Mouse (Mus musculus): ENCODE data around the gene Gse1.

Gene Gse1

DNA sequence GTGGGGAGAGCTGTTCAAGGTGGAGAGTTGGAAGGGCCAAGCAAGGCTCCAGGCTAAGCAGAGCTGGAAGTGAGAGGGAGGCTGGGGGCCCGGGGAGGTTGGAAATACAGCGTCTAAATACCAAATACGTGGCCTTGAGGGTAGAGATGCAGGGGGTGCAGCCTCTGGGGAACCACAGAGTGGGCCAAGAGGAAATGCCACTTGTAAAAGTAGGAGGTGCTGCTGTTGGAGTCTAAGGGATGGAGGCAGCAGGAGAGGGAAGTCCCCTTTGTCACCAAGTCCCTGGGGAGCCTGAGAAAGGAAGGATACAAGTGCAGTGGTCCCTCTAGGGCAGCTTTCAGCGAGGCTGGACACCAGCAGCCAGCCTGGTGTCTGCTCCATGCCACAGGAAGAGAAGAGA, 298.3 kb downstream of the Gse1 start:
- no peak for DNase-seq

DNA sequence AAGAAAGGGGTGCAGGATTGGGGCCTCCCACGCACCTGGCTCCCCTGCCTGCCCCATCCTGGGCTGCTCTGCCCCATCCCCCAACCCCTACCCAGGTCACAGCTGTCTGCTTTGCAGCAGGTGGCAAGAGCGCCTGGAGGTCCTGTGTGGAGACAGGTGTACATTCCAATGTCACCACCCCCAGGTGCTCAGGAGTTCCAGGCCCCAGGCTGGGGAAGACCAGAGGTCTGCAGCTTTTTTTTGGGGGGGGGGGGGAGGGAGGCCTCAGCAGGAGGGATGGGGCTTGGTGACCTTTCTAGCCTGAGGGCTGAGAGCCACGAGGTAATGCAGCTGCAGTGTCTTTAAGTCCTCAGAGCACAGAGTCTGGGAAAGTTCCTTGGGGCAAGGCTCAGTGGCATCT, 300.1 kb downstream of the Gse1 start:
- no peak for DNase-seq

DNA sequence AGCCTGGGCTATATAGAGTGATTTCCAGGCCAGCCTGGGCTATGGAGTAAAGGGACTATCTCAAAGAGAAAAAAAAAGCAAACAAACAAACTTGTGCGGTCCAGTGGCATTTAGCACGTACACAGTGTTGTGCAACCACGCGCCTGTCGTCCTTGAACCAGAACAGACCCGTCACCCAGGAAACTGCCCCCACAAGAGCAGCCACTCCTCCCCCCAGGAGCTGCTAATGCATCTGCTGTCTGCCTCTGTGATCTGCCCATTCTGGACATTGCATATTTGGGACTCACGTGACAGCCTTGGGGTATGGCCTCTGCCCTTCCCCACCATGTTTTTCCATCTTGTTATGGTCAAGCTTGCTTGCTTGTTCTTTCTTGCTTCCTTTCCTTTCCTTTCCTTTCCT, 301.0 kb downstream of the Gse1 start:
- DNase-seq, result no peak

DNA sequence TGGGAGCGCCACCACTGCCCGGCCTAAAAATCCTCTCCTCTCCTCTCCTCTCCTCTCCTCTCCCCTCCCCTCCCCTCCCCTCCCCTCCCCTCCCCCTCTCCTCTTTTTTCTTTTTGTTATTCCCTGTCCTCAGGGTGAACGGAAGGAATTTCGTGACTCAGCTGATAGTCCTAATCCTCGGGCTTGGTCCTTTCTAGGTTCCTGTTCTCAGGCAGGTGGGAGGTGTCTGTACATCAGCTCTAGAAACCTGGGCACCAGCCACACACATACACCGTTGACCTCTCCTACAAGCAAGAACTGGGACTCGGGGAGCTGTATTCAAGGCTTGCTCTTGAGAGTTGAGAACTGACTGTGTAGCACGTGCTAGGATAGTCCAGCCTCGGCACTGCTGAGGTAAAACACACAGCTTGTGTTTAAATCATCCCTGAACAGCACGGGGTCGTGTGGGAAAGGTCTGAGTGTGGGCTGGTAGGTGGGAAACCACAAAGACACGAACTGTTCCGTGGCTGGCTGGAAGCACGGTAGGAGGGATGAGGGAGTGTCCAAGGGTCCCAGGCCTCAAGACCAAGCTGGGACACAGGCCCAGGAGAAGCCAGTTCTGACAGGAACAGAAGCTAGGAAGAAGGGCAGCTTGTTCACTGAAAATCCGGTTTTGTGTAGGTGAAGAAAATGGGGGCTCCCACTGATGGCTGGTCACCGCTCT, 302.8 kb downstream of the Gse1 start:
- no peak for DNase-seq

DNA sequence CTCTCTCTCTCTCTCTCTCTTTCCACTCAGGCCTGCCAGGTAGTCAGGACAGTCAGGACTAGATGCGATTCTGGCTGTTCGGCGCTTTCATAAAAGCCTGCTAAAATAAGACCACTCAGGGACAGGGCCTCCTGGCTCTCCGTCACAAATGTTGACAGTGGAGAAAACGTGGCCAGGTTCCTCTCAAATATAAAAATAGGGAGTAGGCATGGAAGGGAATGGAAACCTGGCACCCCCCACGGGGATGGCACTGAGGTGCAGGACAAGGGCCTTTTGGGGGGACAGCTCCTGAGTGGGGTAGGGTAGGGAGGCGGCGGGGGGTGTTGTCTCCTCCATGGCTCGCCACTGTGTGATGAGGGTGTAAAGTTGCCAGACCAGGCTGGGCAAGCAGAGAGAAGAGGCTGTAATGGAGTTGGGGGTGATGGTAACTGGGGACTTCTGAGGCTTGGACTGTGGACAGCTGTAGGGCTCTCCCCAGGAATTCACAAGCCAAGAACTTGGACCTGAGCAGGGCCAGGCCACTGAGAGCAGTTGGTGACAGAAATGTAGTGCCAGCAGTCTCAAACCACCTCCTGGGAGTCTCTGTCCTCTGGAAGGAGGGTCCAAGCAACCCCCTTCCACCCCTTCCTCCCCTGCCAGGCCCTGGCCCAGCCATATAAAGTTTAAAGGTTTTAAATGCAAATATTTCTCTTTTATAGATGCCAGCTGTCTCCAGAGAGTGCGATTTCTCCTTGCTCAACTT, 303.7 kb downstream of the Gse1 start:
- no peak for DNase-seq

DNA sequence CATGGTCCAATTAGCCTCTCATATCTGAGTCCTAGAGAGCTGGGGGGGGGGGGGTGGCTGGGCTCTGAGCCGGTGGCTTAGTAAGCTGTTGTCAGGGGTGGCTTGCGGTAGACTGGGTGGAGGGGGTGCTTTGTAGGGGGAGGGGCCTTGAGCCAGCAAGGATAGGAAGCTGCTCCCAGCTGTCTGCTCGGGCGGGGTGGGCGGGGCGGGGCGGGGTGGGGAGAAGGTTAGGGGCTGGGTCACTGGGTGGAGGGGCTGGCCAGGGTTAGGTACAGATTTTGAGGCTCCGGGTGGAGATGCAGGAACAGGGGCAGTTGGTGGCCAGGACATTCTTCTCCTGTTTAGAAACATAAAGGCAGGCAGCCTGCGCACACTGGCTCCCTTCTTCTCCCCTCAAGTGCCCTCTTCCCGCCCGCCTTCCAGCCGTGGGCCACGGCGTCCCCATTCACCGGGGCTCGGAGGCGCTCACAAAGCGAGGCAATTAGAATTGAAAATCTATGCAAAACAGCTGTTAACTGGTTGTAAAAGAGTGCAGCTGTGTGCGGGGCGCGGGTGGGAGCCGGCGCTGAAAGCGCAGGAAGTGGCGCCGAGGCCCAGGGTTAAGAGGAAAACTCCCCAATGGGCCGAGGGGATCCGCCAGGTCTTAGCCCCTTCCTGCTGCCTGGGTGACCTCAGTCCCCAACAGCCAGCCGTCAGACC, 304.4 kb downstream of the Gse1 start:
- no peak for DNase-seq

DNA sequence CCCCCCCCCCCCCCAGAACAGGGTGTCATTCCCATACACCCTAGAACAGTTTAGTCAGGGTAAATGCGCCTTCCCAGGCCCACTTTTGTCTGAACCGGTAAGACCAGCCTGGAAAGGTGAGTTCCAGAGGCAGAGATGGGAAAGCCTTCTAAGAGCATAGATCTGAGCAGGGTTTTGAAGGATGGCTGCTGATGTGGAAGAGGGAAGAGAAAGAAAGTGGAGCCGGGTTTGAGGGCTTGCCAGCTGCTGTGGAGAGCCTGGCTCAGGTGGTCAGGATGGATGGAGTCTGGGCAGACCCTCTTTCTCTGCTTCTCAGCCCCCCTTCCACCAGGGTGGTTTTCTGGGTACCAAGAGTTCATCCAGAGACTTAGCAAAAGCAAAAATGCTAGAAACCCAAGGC, 305.1 kb downstream of the Gse1 start:
- no peak for DNase-seq

DNA sequence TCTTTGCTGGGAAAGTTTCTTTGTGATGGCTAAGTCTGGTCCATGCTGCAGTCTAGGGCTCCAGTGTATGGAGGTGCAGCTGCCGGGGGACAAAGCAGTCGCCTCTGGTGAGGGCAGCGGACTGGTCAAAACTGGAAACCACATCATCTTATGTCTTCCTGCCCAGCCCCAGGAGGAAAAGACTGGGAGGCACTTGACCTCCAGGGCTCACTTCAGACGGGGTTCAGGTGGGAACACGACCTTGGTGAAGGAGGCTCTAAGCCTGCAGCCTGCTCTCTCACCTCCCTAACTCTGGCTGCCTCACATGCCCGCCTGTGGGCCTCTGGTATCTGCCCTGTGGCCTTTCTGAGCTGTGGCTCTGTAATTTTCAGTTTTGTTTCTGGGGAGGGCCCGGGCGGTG, 305.8 kb downstream of the Gse1 start:
- DNase-seq, result no peak

DNA sequence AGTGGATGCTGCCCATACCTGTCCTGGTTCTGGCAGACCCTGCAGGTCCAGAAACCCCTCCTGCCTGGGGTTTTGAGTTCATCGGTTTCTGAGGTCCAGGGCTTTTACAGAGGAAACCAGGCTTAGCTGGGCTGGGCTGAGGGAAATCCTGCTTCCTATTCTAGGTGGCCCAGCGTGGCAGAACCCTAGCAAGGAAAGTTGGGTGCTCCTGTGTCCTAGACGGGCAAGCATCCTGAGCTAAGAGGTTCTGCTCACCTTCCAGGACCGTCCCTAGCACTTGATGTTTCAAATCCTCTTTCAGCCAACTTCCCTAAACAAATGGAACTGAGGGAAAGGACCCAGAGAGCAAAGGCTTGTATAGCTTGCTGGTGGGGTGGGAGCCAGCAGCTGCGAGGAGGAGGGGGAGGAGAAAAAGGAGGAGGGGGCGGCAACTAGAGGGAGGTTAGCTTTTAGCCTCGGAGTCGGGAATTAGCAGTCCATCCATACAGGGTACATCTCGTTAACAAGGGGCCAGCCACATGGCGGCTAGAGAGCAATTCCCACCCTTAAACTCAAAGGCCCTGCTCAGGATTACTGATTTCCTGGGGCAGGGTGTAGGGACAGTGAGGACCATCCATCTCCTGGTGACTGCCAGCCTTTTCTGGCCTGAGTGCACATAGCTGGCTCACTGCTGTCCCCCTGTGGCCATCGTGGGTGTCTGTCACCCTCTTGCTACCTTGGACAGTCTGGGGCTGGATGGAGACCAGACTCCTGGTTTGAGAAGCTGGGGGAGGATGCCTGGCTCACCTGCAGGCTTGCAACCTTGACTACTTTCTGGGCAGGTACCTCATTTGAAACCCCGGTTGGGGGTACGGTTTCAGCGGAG, 306.5 kb downstream of the Gse1 start:
- DNase-seq, result peak; percentile 77

DNA sequence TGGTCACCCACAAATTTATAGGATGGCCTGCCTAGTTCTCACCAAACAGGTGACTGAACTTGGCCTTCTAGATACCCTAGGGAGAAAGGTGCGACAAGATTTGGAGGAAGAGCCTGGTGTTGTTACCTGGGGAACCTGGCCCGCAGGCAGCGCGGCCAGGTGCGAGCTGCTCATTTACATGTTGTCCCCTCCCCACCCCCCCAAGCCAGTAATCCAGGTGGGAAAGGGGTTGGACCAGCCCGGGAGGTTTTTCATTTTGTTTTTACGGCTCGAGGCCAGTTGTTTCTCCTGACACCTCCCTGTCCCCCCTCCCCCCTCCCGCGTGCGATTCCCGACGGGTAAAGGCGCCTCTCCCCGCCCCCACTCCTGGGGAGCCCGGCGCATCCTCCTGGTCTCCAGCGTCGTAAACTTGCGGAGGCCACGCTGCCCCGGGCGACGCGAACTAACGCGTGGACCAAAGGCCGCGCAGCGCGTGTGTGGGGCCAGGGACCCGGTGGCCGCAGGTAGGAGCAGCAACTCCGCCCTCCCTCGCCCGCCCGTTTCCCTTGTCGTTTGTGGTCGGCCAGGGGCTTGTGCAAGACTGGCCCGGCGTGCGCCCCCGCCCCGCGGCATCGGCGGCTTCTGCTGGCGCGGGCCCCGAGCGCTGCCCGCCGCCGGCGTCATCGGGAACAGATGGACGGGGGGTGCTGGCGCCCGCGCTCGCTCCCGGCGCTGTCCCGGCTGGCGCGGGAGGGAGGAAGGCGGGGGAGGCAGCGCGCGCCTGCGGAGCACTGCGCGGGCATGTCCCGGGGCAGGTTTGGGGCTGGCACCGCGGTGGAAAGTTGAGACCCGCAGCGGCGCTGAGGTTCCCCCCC, 307.4 kb downstream of the Gse1 start:
- DNase-seq, result peak; percentile 69

DNA sequence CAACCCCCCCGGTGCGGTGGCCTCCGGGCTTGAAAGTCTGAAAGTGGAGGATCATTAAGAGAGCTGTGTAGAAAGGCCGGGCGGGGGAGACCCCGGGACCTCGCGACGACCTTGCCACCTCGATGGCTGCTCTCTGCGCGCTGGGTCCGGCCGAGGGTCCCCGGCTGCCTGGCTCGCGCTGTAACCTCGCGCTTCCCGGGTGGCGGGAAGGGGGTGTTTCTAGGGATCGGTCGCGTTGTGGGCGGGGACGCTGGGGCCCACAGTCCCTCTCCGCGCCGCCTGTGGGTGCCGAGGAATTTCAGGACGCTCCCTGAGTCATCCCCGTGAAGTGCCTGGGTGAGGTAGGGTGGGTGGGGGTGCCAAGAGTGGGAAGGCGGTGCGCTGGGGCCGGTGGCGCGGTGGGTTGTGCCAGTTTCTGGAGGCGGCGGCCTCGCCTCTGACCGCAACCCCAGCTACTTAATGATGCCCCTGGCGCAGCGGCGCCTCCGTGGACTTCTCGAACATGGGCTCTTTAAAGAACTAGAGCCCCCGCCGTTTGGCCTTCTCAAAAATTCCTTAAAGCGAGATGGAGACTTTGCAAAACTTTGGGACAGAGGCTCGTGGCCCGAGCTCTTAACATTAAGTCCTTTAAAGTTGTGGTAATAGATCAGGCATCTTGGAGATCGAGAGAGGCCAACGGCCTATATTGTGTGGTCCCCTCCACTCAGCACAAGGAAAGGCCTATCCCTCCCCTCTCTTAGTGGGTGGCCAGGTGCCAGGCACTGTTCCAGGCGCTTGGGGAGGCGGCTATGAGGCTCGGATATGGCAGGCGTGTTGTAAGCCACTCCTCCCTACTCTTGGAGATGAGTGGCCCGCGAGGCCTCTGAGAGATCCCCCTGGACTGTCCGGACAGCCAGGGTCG, 308.3 kb downstream of the Gse1 start:
- no peak for DNase-seq

DNA sequence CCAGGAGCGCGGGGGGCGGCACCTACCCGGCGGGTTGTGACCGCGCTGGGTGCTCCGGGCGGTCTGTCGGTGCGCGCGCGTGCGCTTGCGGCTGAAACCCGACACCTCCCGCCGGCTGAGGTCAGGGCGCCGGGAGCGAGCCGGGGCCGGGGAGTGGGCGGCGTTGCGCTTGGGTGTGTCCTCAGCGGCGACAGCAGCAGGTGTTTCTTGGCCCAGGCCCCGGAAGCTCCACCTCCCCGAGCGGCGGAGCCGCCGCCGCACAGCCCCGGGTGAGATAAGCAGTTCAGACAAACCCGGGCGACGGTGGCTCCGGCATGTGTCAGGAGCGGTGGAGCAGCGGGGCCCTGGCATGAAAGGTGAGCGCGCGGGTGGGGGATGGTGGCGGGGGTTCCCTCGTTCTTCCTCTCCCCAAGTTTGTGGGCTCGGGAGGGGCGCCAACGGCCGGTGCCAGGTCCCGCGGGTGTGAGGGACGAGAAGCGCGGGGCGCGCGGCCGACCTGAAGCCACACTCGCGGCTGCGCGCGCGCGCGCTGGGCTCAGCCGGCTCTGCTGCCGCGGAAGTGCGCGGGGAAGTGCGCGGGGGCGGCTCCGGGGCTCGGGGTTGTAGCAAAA, 309.1 kb downstream of the Gse1 start:
- DNase-seq, result peak; percentile 68

DNA sequence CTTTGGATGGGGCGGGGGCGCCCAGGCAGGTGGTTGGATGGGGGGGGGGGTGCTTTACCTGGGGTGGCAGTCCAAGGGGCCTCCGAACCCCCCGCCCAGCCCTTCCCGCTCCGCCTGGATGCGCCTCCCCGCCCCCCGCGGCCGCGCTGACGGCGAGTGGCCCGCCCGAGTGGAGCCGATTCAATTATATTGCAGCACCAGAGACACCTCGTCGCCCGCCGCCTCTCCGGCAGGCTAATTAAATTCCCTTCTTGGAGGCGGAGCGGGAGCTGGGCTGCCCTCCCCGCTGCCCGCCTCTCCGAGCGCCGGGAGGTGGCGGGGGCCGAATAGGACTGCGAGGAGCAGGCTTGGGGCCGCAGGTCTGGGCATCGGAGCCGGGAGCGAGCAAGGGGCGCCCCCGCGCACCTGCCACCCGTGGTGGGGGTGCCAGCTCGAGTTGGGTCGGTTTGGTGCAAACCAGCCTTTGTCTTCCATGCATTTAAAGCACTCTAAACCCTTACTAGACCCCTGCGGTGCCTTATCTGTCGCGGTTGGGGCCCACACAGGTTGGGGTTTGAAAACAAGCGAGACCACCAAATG, 309.7 kb downstream of the Gse1 start:
- peak; percentile 69 for DNase-seq

DNA sequence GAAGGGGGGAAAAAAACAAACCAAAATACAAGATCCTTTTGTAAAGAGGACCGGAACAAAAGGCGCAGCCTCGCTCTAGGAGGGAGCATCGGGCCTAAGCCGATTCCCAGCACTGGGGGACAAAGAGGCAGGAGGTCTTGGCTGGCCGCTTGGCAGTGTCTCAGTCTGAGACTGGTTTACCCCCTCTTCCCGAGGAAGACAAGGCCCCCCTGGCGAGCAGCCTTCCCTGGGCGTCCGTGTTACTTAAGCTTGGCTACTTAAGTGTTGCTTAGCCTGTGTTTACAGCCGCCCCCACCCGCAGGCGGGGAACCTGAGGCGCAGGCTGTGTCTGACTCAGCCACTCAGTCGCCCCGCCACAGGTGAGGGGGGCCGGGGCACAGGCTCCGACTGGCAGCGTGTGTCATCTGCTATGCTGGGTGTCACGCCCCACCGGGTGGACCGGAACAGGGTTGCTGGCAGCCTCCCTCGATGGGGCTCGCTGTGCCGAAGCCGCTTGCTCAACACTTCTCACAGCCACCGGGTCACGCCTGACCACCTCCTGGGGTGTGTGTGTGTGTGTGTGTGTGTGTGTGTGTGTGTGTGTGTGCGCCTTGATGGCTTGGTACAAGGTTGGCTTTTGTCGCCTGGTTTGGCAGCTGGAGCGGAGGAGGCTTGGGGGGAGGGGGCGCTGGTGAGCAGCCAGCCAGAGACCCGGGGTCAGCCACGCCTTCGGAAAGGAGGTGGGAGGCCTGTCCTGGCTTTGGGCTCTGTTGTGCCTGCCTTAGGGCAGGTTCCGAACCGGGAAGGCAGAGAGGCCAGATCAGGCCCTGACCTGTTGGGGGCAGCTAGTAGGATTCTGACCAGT, 310.4 kb downstream of the Gse1 start:
- peak; percentile 66 for DNase-seq

DNA sequence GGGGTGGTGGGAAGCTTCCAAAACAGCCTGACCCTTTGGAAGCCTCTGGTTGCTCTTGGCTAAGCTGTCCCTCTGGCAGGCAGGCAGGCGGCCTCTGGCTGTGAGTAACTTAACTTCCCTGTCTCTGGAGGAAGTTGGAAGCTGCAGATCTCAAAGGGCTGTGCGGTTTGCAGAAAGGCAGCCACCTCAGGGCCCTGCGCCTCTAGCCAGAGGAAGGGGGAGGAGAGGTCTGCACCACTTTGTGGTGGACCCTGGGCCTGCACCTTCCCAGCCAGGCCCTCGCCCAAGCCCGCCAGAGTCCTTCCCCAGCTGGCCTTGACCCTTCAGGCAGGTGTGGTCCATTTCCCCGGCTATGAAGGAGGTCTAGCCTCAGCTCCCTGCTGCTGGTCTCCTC, 311.1 kb downstream of the Gse1 start:
- no peak for DNase-seq

DNA sequence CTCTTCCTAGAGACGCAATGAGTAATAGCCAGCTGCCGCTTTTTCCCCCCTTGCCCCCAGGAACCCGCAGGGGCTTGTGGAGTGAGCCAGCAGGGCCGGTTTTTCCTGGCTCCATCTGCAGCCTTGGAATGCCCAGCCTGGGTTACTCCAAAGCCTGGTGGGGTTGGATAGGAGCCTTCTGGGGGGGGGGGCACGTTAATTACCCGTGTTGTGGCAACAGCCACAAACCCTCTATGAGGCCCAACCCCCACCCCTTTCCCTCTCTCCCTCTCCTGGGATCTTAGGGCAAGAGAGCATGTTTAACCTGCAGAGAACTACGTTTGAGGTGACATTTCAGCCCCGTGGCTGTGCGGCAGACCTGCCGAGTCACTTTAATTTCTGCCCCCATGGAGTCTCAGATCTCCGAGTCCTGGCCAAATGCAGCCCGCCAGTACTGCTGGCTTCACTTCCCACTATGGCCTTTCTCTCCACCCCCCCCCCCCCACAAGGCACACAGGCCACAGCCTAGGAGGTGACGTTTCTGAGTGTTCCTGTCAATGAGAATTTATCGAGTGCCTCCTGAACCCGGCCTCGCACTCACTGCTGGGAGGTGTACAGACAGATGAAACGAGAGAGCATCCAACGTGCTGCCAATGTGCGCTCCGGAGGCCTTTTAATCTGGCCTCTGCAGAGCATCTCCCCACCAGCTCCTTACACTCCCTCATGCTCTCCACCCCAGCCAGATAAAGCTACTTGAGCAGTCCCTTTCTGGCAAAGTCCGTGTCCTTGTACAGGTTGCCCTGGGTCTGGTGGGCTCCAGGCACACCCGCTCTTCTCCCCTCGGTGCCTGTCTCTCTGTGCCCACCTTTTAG, 311.7 kb downstream of the Gse1 start:
- DNase-seq, result no peak

DNA sequence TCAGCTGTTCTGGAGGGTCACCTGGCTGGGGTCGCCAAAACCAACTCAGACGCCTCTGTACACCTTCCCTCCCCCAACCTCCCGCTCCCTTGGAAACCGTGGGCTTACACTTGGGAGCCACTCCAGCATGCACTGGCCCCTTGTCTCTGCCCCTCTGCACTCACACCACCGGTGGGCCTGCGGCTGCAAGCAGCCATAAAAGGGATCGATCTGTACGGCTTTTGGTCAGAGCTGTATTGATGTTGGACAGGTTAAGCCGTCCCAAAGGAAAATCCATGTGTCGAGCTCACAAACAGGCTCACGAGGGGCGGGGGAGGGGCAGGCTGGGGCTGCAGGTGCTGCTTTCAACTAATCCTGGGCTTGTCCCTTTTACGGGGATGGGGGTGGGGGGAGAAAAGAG, 314.7 kb downstream of the Gse1 start:
- DNase-seq, result no peak

DNA sequence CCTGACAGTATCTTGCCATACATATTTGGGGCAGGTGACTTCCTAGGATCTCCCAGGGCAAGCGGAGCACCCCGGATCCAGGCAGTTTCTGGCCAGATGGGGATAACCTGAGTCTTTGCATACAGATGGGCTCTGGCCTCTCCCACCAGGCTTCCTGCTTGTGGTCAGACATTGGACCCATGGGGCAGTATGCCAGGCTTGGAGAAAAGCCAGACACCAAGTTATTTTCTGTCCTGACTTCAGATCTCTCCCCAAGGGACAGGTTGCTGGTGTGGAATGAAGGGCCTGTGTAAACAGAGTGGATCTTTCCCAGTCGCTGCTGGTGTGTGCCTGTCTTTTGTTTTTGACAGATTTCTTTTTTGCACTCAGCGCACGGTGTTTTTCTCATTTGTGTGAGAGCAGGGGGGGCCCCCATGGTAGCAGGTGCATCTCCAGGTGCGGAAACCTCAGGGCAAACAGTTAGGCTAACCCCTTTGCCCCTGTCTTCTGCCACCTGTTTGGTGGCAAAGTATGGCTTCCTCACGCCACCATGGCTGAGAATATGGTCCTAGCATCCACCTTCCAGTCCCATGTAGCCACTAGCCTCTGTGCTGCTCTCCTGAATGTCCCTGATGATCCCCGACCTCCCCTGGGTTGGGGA, 315.3 kb downstream of the Gse1 start:
- no peak for DNase-seq

All from right cerebral cortex, postnatal 4 days (tissue).